Mouse (Mus musculus) stomach, embryonic 16.5 days (tissue): ENCODE data around the gene Susd6. TPM values are rescaled to one million over a fixed set of nuclear protein-coding genes. Genes with fewer than 3 reads are reported as not detected.

Source experiments
- ATAC-seq: fragments of 200-750 bp; cut with Nextera tagmentation; 2 replicates; pipeline ENCODE4 v1.8.0; 2017; ENCODE audit warnings: moderate number of reproducible peaks, moderate TSS enrichment; ENCODE audit not compliant: insufficient read depth, low FRiP score
- H3K27ac ChIP-seq: fragments of 300-500 bp; sonication (generic); 2 replicates; pipeline ENCODE4 v1.5.1; 2014; ENCODE audit warnings: low read length
- H3K27me3 ChIP-seq: fragments of 300-500 bp; sonication (generic); 2 replicates; pipeline ENCODE4 v1.6.1; 2014; ENCODE audit warnings: low read length, control low read depth, mixed read lengths; ENCODE audit not compliant: control insufficient read depth, insufficient read depth
- H3K36me3 ChIP-seq: fragments of 300-500 bp; sonication (generic); 2 replicates; pipeline ENCODE4 v1.6.1; 2014; ENCODE audit warnings: low read length; ENCODE audit not compliant: control insufficient read depth, insufficient read depth
- H3K4me1 ChIP-seq: fragments of 300-500 bp; sonication (generic); 2 replicates; pipeline ENCODE4 v1.6.1; 2014; ENCODE audit warnings: low read length, control low read depth, mixed read lengths; ENCODE audit not compliant: control insufficient read depth, insufficient read depth
- H3K4me2 ChIP-seq: fragments of 300-500 bp; sonication (generic); 2 replicates; pipeline ENCODE4 v1.6.1; 2014; ENCODE audit warnings: low read depth, low read length, mixed read lengths
- H3K4me3 ChIP-seq: fragments of 300-500 bp; sonication (generic); replicated peaks from 2 replicates; pipeline ENCODE4 v1.5.1; 2014; ENCODE audit warnings: mild to moderate bottlenecking, low read length
- H3K9ac ChIP-seq: fragments of 300-500 bp; sonication (generic); 2 replicates; pipeline ENCODE4 v1.6.1; 2014; ENCODE audit warnings: low read length
- H3K9me3 ChIP-seq: fragments of 300-500 bp; sonication (generic); replicated peaks from 2 replicates; pipeline ENCODE4 v1.6.1; 2016; ENCODE audit warnings: low read length, control low read depth; ENCODE audit not compliant: control insufficient read depth
- WGBS: fragments of 180-500 bp; shearing (Covaris S2); extraction: QIAGEN DNeasy Blood & Tissue Kit; methylation state at CpG from one replicate; pipeline ENCODE4 v1.1.7; 2014; 5-methylcytosine and 5-hydroxymethylcytosine counted together
- polyA plus RNA-seq: library from polyadenylated mRNA; unstranded; fragments of >200 nt; fragmentation: Nextera tagmentation; extraction: Ambion mirVana; gene quantifications from 2 replicates; pipeline ENCODE4 v1.2.1, GENCODE M21; 2015

Susd6 gene
- polyA plus RNA-seq, 1 experiment from 2014 or later: 17.6 TPM

DNA sequence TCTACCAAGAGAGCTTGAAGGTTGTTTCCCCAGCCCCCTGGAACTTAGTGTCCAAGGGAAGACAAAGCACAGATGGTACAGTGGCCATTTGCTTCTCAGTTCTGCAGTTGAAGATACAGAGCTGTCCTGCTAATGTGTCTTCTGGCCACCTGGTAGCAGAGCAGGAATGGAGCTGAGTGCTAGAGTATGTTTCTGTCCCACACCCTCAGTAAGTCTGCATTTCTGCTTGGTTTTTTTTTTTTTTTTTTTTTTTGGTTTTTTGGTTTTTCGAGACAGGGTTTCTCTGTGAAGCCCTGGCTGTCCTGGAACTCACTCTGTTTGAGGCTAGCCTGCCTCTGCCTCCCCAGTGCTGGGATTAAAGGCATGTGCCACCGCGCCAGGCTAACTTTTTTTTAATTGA is 93.0 kb downstream of the Susd6 start:
- no peak overlapping the region for H3K9ac ChIP-seq
- no peak overlapping the region for H3K27ac ChIP-seq
- no peak overlapping the region for H3K4me2 ChIP-seq
- no peaks in the 10 kb centered on the region for H3K36me3 ChIP-seq
- 82% methylated on average over 3 of the region's 3 CpGs for WGBS
- H3K9me3 ChIP-seq: no peaks in the 10 kb centered on the region
- H3K4me1 ChIP-seq: peaks cover 15% of the 10 kb centered on the region; the same call in 1 of the 2 replicates
- no peak for ATAC-seq
- no peak overlapping the region for H3K4me3 ChIP-seq
- no peaks in the 10 kb centered on the region for H3K27me3 ChIP-seq

DNA sequence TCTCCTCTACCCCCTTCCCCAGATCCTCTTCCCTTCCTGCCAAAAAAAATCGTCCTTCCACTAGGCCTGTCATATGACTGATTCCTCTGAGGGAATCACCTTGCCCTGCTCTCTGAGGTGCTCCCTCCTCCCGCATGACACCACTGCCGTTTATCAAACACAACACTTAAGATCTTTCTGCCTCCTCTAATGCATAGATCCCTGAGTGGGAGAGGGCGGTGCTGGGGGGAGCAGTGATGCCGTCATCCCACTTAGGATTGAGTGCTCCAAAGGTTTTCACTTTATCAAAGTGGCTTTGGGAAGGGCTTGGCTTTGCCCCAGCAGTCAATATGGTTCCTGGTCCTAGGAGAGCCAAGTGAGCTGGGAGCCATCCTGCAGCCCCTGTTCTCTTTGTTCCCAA is 93.6 kb downstream of the Susd6 start:
- Histone ChIP-seq H3K9ac (no peak overlapping the region), H3K27me3 (no peaks in the 10 kb centered on the region), H3K36me3 (no peaks in the 10 kb centered on the region), H3K4me1 (peaks cover 12% of the 10 kb centered on the region; the same call in 1 of the 2 replicates), H3K27ac (no peak overlapping the region), H3K4me3 (no peak overlapping the region), H3K4me2 (no peak overlapping the region), H3K9me3 (no peaks in the 10 kb centered on the region)
- no peak for ATAC-seq
- WGBS: 46% methylated on average over 5 of the region's 5 CpGs

GRCm38 (mm10) chr12:80885301-80886288 is 95.3 kb downstream of the Susd6 start:
- 0 out of 2 replicates have a peak overlapping the region, but pooled peaks have one; percentile 4 for H3K4me3 ChIP-seq
- peaks cover 5% of the 10 kb centered on the region; the same call in 1 of the 2 replicates for H3K9me3 ChIP-seq
- no peaks in the 10 kb centered on the region for H3K36me3 ChIP-seq
- peak; percentile 68 for ATAC-seq
- no peaks in the 10 kb centered on the region for H3K27me3 ChIP-seq
- H3K4me1 ChIP-seq: peaks cover 12% of the 10 kb centered on the region; the same call in 1 of the 2 replicates
- peak overlapping the region; percentile 9; the same call in 1 of the 2 replicates for H3K9ac ChIP-seq
- H3K27ac ChIP-seq: 0 out of 2 replicates have a peak overlapping the region, but pooled peaks have one; percentile 6
- H3K4me2 ChIP-seq: peak overlapping the region; percentile 36
- WGBS: 27% methylated on average over 15 of the region's 15 CpGs

DNA sequence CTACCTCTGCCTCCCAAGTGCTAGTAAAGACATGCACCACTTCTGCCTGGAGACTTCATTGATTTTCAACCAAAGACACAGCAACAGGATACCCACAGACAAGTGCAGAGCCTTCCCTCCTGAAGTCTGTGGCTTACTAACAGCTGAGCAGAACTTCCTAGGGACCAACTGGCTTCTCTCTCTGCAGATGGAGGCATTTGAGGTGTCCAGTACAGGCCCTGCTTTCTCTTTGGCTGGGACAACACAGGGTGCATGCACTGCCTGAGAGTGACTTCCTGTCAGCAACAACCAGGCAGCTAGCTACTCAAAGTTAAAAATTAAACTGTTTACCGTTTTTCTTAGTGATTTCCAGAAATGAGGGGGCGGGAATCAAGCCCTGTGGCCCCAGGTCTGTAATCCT is 96.7 kb downstream of the Susd6 start:
- Histone ChIP-seq H3K36me3 (no peaks in the 10 kb centered on the region), H3K9ac (no peak overlapping the region), H3K4me3 (no peak overlapping the region), H3K27ac (no peak overlapping the region), H3K4me2 (no peak overlapping the region), H3K27me3 (no peaks in the 10 kb centered on the region), H3K4me1 (peaks cover 12% of the 10 kb centered on the region; the same call in 1 of the 2 replicates), H3K9me3 (peaks cover 5% of the 10 kb centered on the region; the same call in 1 of the 2 replicates)
- WGBS: 43% methylated on average over 2 of the region's 2 CpGs
- ATAC-seq: no peak

GRCm38 (mm10) chr12:80889331-80889730 is 99.0 kb downstream of the Susd6 start:
- no peak for ATAC-seq
- WGBS: 95% methylated on average over 3 of the region's 3 CpGs
- peaks cover 5% of the 10 kb centered on the region; the same call in 1 of the 2 replicates for H3K9me3 ChIP-seq
- H3K27me3 ChIP-seq: no peaks in the 10 kb centered on the region
- H3K4me2 ChIP-seq: no peak overlapping the region
- no peaks in the 10 kb centered on the region for H3K36me3 ChIP-seq
- H3K9ac ChIP-seq: no peak overlapping the region
- H3K4me1 ChIP-seq: peaks cover 12% of the 10 kb centered on the region; the same call in 1 of the 2 replicates
- no peak overlapping the region for H3K27ac ChIP-seq
- H3K4me3 ChIP-seq: no peak overlapping the region

DNA sequence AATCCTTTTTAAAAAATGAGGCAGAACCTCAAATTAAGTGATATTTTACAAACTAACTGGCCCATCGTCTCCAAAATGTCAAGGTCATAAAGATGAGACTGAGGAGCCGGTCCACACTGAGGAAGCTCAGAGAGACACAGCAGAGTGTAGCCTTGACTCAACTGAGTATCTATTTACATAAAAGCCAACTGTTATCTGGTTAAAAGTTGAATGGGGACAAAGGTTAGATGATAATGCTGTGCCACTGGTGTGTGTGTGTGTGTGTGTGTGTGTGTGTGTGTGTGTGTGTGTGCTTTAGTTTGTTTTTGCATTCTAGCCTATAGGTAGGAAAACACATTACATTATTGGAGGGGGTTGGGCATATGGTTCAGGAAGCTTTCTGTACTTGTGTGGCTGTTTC is 100.8 kb downstream of the Susd6 start:
- Histone ChIP-seq H3K4me3 (no peak overlapping the region), H3K27ac (no peak overlapping the region), H3K36me3 (no peaks in the 10 kb centered on the region), H3K9ac (no peak overlapping the region), H3K27me3 (no peaks in the 10 kb centered on the region), H3K4me2 (no peak overlapping the region), H3K4me1 (no peaks in the 10 kb centered on the region), H3K9me3 (peaks cover 5% of the 10 kb centered on the region; the same call in 1 of the 2 replicates)
- ATAC-seq: no peak
- 77% methylated on average over 2 of the region's 2 CpGs for WGBS

DNA sequence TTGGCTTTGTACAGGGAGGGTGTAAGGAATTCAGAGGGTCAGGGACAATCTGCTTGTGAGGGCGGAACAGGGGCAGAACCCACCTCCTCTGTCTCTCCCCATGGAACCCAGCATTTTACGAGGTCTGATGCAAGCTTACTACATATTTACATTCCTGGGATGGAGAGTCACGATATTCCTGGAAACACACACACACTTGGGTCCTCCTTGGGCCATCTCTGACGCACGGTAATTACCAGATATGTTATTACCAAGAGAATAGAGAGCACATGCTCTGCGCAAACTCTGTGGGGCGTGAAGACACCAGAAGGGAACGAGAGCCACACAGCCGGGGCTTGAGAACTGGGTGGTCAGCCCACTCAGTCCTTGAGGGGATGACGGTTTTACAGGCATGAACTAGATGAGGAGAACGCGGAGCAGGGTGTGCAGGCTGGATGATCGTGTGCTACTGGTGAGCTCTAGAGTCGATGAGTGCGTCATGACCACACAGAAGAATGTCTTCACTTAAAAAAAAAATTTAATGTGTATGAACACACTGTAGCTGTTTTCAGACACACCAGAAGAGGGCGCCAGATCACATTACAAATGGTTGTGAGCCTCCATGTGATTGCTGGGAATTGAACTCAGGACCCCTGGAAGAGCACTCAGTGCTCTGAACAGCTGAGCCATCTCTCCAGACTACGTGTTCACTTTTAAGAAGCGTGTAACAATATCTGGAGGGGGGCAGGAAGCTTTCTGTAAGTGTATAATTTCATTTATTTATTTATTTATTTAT is 103.6 kb downstream of the Susd6 start:
- H3K4me1 ChIP-seq: no peaks in the 10 kb centered on the region
- no peaks in the 10 kb centered on the region for H3K36me3 ChIP-seq
- no peaks in the 10 kb centered on the region for H3K27me3 ChIP-seq
- 88% methylated on average over 18 of the region's 18 CpGs for WGBS
- H3K4me3 ChIP-seq: no peak overlapping the region
- ATAC-seq: no peak
- no peak overlapping the region for H3K9ac ChIP-seq
- no peak overlapping the region for H3K27ac ChIP-seq
- no peak overlapping the region for H3K4me2 ChIP-seq
- H3K9me3 ChIP-seq: peaks cover 5% of the 10 kb centered on the region; the same call in 1 of the 2 replicates

GRCm38 (mm10) chr12:80894973-80895570 is 104.8 kb downstream of the Susd6 start:
- Histone ChIP-seq H3K9me3 (no peaks in the 10 kb centered on the region), H3K4me3 (no peak overlapping the region), H3K27me3 (no peaks in the 10 kb centered on the region), H3K27ac (no peak overlapping the region), H3K4me2 (peak overlapping the region; percentile 26; the same call in 1 of the 2 replicates), H3K9ac (no peak overlapping the region), H3K4me1 (no peaks in the 10 kb centered on the region), H3K36me3 (no peaks in the 10 kb centered on the region)
- peak; percentile 90; the same call in 1 of the 2 replicates for ATAC-seq
- WGBS: 15% methylated on average over 19 of the region's 19 CpGs
